Mouse (Mus musculus) cerebellum, adult (tissue): Measurements from ENCODE around the gene Khdc4.
A peak's percentile ranks its signal among the peaks of the same experiment; 100 is the strongest.

ENCODE experiments used
- ATAC-seq: cut with Nextera tagmentation; 2 replicates; pipeline ENCODE4 v1.9.2; 2017; ENCODE audit warnings: mild to moderate bottlenecking, moderate library complexity, mixed read lengths; ENCODE audit not compliant: insufficient number of reproducible peaks, low FRiP score, low TSS enrichment

Gene Khdc4

DNA sequence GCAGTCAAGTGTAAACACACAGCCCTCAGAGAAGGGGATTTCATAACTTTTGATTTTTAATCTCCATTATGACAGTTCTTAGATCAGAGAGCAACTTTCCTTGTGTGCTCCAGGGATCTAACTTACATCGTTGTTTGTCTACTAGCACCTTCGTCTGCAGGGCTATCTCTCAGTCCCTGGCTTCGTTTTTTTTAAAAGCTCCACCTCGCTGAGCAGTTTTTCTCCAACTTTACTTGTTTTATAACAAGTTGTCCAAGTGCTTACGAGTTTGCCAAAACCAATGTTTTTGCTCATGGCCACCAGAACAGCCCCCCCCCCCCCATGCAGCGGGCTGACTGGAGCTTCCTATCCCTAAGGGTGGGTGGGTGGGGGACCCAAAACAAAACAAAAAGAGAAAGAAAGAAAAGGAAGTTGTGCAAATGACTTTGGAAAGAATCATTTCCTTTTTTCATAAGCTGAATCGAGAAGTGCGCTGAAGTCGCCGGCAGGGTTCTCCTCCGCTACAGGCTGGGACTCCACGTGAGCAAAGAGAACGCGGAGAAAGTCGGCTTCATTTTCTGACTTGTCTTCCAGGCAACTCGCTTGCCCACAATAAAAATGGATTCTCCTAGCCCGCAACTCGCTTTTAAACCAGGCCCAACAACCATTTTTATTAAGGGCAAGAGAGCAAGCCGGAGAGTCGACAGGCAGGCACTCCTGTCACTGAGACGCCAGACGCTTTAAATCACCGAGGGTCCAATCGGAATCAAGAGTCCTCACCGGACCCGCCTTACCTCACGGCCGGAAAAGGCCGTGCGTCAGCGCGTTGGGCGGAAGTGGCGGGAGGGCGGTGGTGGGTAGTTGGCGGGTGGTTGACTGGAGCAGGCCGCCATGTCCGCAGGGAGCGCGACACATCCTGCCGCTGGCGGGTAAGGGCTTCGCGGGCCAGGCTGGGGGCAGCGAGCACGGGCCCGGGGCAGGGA, at the start of gene Khdc4:
Gene Khdc4, plus strand, starts transcription at position 824 of the 962 bp plus-strand sequence.
- ATAC-seq, result peak; percentile 99

DNA sequence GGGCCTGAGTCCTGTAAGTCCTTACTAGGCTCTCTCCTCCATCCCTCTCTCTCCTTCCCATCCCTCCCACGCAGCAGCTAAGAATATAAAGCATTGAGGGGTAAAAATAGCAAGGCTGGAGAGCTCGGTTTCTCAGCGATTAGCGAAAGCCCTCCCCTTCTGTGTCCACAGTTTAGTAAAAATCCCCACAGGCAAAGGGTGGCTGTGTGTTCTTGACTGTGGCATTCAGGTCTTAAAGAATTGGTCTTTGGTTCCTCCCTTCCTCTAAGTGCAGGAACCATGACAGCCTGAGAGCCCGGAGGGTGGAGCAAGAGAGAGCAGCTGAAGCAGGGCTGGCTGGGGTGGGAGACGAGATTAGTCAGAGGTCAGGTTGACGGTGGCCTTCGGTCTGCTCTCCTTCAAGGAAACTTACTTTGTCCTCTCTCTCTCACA, 49.0 kb upstream of the Khdc4 start:
- no peak for ATAC-seq

- no peak for ATAC-seq
Observed at GRCm38 (mm10) chr3:88637134-88637533, 48.5 kb upstream of the Khdc4 start.

DNA sequence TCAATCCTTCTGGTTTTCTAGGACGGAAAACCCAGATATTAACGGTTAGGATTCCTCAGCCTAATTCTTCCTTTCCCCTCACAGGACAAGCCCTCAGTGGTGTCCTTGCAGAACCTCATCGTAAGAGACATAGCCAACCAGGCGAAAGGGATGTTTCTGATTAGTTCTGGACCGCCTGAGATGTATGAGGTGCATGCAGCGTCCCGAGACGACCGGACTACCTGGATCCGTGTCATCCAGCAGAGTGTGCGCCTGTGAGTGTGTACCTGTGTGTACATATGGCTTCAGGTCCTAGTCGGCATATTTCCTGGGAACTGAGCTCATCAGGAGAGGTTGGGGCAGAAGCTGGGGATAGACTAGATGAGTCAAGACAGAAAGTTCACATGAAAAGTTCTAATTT, 46.4 kb upstream of the Khdc4 start:
- ATAC-seq, result no peak

GRCm38 (mm10) chr3:88640676-88641075, 44.9 kb upstream of the Khdc4 start:
- no peak for ATAC-seq

- ATAC-seq, result no peak
Observed at GRCm38 (mm10) chr3:88643078-88643477, 42.5 kb upstream of the Khdc4 start.

DNA sequence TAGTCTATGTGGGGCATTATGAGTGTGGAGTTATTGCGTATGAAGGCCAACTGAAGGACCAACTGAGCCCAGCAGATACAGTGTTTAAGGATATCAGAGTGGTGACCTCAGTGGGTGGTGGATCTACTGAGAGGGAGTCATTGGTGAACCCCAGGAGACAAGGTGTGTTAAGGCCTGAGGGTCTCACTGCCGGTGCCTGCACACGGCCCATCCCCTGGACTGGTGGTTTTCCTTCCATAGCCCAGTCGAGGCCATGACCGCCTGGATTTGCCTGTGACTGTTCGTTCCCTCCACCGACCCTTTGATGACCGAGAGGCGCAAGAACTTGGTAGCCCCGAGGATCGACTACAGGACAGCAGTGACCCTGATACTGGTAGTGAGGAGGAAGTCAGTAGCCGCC, 39.7 kb upstream of the Khdc4 start:
- ATAC-seq, result no peak

- no peak for ATAC-seq
Observed at GRCm38 (mm10) chr3:88646426-88646995, 39.1 kb upstream of the Khdc4 start.

DNA sequence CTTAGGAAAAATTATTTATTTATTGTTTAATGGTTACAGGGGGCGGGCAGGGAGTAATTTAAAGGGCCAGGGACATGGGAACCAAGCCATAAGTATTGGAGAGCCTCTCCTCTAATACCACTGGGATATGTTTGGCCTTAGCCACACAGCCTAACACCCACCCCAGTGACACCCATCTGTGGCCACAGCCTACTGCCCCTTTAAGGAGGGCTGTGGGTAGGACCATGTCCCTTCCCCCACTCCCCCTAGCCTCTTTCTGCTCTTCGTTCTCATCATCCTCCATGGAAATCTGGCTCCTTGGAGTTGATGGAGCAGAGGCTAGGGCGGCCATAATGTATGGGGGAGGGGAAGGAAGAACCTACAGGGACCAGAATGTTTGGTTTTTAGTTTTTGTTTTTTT, 38.5 kb upstream of the Khdc4 start:
- no peak for ATAC-seq

- no peak for ATAC-seq
Observed at GRCm38 (mm10) chr3:88647779-88648413, 37.7 kb upstream of the Khdc4 start.

GRCm38 (mm10) chr3:88648452-88649168, 37.0 kb upstream of the Khdc4 start:
- no peak for ATAC-seq

GRCm38 (mm10) chr3:88649186-88649585, 36.4 kb upstream of the Khdc4 start:
- no peak for ATAC-seq

DNA sequence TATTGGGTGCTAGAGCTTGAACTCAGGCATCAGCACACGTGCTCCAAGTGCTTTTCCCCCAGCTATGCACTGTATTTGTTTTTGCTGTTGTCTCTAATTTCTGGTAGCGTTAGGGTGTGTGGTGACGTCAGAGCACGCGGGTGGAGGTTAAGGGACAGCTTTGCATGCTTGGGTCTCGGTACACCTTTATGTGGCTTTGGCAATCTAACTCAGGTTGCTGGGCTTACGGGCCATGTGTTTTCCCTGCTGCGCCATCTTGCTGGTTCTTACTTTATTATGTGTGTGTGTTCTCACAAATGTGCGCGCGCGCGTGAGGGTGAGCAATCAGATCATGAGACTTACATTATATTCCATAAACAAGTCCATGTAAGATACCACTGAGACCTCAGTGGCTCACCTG, 35.6 kb upstream of the Khdc4 start:
- ATAC-seq, result no peak

DNA sequence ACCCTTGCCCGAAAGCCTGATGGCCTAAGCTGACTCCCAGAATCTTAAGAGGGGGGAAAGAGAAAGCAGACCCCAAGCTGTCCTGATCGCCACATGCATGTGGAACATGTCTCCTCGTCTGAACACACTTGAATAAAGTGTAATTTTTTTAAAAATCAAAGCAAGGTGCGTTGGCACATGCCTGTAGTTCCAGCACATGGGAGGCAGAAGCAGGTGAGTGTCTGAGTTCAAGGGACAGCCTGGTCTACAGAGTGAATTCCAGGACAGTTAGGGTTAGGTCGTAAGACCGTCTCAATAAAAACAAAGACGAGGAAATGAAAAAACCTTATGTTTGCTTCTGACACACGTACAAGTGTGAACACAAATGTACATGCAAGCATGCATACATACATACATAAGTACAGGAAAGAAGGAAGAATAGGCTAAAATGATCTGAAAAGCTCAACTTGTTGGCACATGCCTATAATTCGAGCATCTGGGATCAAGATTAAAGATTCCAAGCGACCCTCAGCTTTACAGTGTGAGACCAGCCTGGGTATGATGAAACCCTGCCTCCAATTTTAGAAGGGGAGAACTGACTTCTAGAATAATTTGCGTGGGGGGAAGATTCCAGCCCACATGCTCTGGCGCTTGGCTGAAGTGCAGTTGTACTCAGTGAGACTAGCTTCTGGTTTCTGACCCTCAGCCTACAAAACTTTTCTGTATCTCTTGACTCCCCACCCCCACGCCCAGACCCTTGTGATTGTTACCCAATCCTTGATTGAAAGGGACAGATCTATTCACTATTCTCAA, 34.7 kb upstream of the Khdc4 start:
- ATAC-seq, result no peak

DNA sequence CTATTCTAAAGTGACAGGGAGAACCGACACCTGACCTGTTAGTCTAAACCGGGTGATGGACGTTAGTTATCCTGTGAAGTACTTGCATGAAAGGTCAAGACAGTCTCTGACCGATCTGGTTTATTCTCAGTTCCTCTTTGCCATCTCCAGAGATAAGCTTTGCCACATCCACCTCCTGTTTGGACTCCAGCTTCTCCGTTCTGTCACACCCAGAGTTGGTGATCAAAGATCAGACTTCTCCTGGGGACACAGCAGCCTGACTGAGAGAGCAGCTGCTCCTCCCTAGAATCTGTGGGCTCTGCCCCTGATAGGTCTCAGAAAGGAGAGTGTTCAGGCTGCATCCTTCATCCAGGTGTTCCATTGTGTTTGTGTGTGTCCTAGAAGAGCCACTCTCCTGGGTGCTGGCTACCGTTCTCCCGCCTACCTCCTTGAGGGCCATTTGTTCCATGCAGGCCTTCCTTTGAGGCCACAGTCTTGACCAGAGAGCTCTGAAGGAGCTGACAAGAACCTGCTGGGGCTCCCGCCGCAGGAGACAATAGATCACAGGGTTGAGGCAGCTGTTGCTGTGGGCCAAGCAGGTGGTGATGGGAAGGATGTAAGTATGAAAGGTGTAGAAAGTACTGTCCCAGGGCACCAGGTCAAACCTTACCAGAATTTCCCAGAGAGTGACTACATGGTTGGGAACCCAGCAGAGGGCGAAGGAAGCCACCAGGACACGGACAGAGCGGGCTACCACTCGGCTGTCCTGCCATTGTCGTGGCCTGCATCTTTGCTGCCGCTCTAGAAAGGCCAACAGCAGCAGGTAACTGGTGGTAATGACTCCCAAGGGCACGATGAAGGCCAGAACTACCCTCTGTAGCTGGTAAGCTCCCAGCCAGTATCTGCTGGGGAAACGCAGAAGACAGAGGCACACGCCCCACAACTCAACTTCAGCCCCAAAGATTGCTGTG, 33.7 kb upstream of the Khdc4 start:
- ATAC-seq, result no peak

GRCm38 (mm10) chr3:88652846-88653515, 32.6 kb upstream of the Khdc4 start, which contains the start of gene Rxfp4:
Gene Rxfp4, minus strand, starts transcription at chr3:88653142.
- ATAC-seq, result no peak

GRCm38 (mm10) chr3:88653516-88654370, 31.9 kb upstream of the Khdc4 start:
- ATAC-seq, result no peak
